22 mouse cellular contexts compared by ENCODE assay signal in genomic region chrX:150147021-150147685, GRCm38 (mm10).
A peak's percentile ranks its signal among the peaks of the same experiment; 100 is the strongest.
DNase-seq lines count a peak whose midpoint lies in the region; TF ChIP-seq lines count a peak whose summit lies in the region.
"Had no signal": no experiment of that assay in that cellular context is flagged by ENCODE, and none has a peak within 500 bp of the region (broad histone marks: within the 10 kb centered on the region; RNA-seq: fewer than 3 reads in every experiment).

No protein-coding gene starts in this region.

- peak; percentile 75 for DNase-seq in ES-CJ7 (ENCODE audit: low read depth, low spot score)
- DNase-seq in R1 (ENCODE audit: low read depth, low spot score) = peak; percentile 65
- no peak for DNase-seq in kidney, adult 2 months
- DNase-seq in kidney, adult 9 months = no peak
- no peak for DNase-seq in gastrocnemius, postnatal 25 days
- DNase-seq: adrenal gland, adult 8-10 months; adrenal gland, postnatal 14 days; adrenal gland, postnatal 36 days; B cell, adult 2 months; cerebellum, adult 11-12 months; cerebellum, adult 2 months; cerebellum, adult 9-10 months; cerebellum, postnatal 10 days; cerebellum, postnatal 25 days; forebrain, postnatal 0 days had no signal

- no peaks in the 10 kb centered on the region for H3K27me3 ChIP-seq in E14TG2a.4 (ENCODE audit: insufficient read depth, low read length)
- H3K27me3 ChIP-seq in kidney, adult 2 months (replicated peaks; ENCODE audit: control insufficient read depth, insufficient read depth, low read length) = no peaks in the 10 kb centered on the region
- H3K27me3 ChIP-seq: CH12.LX; embryonic facial prominence, embryonic 12.5 days; forebrain, embryonic 13.5 days; forebrain, embryonic 15.5 days had no signal

- H3K4me3 ChIP-seq in E14TG2a.4 (replicated peaks; ENCODE audit: low read length) = peak overlapping the region; percentile 77
- no peak overlapping the region for H3K4me3 ChIP-seq in kidney, adult 2 months (ENCODE audit: insufficient read depth, low read depth, low read length)
- H3K4me3 ChIP-seq: embryonic facial prominence, embryonic 10.5 days; embryonic facial prominence, embryonic 12.5 days; forebrain, embryonic 13.5 days; forebrain, embryonic 15.5 days had no signal

- H3K36me3 ChIP-seq in E14TG2a.4 (ENCODE audit: insufficient read depth, low read length) = peaks cover 4% of the 10 kb centered on the region
- H3K36me3 ChIP-seq in kidney, adult 2 months (ENCODE audit: control insufficient read depth, insufficient read depth, low read length) = no peaks in the 10 kb centered on the region
- H3K36me3 ChIP-seq: embryonic facial prominence, embryonic 10.5 days; embryonic facial prominence, embryonic 12.5 days; forebrain, embryonic 15.5 days; G1E had no signal

- H3K4me1 ChIP-seq in E14TG2a.4 (replicated peaks; ENCODE audit: low read depth, low read length) = peaks cover 14% of the 10 kb centered on the region
- H3K4me1 ChIP-seq in kidney, adult 2 months (ENCODE audit: control insufficient read depth, insufficient read depth, low read length) = no peaks in the 10 kb centered on the region
- H3K4me1 ChIP-seq: embryonic facial prominence, embryonic 10.5 days; embryonic facial prominence, embryonic 12.5 days; forebrain, embryonic 13.5 days; forebrain, embryonic 15.5 days had no signal

- no peak for TF ChIP-seq POLR2A in kidney, adult 2 months (IDR thresholded peaks at IDR 0.05; ENCODE audit: low read depth, low read length)

- TF ChIP-seq CTCF in E14TG2a.4 (conservative IDR thresholded peaks at IDR 0.05; ENCODE audit: low read length) = no peak
- TF ChIP-seq CTCF in kidney, adult 2 months (conservative IDR thresholded peaks at IDR 0.05; ENCODE audit: insufficient read depth, insufficient read length, low read depth, low read length) = no peak

- peaks cover 5% of the 10 kb centered on the region for H3K9me3 ChIP-seq in E14TG2a.4 (ENCODE audit: low read length)
- H3K9me3 ChIP-seq: embryonic facial prominence, embryonic 12.5 days; forebrain, embryonic 15.5 days; G1E had no signal

- WGBS in kidney, adult 2 months = 70% methylated on average over 4 of the region's 4 CpGs

- no peak overlapping the region for H3K27ac ChIP-seq in kidney, adult 2 months (ENCODE audit: insufficient read depth, low read depth, low read length)
- H3K27ac ChIP-seq: embryonic facial prominence, embryonic 10.5 days; embryonic facial prominence, embryonic 12.5 days; forebrain, embryonic 13.5 days; forebrain, embryonic 15.5 days had no signal

Comparison
In these comparisons a context has a peak if more than half of its experiments do, and no peak if none do; other contexts are left out.
1. DNase-seq: peak in ES-CJ7 (single experiment) and R1 (single experiment); none in kidney, adult 2 months (single experiment), kidney, adult 9 months (single experiment) and gastrocnemius, postnatal 25 days (single experiment).